Mouse (Mus musculus): ENCODE measurements around the gene Mpped2.

DNA sequence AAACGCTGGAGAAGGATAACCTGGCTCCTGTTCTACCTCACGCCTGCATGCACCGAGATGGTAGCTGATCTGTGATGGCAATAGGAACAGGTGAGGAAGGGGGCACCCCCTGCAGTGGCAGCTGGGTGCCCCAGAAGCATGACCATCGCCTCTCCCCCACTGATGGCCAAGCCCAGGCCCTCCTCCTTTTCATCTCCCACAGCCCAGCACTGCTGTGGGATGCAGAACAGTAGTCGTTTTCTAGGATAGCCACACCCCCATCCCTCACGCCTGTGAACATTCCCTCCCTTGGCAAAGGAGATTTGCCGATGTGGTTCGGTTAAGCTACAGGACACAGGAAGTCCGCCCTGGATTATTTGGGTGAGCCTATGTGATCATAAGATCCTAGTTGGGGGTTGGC, 151.1 kb downstream of the Mpped2 start:
- no peak for TF ChIP-seq CTCF (conservative IDR thresholded peaks at IDR 0.05; ENCODE audit: insufficient read depth, insufficient read length, low read depth, low read length)
- TF ChIP-seq POLR2A (IDR thresholded peaks at IDR 0.05; ENCODE audit: low read depth, low read length), result no peak

Data from kidney, adult 2 months (tissue).